Mouse (Mus musculus) T-helper 2 cell (primary cell): Measurements from ENCODE around the gene Cdk5r1.

Source experiments
- in situ Hi-C: fragments of 300-600 bp; cut with MboI, MseI; formaldehyde crosslinking; loops from one replicate; pipeline ENCODE4 v1.15.1; 2025; ENCODE audit warnings: high pct_unique_total_duplicates

Gene Cdk5r1

DNA sequence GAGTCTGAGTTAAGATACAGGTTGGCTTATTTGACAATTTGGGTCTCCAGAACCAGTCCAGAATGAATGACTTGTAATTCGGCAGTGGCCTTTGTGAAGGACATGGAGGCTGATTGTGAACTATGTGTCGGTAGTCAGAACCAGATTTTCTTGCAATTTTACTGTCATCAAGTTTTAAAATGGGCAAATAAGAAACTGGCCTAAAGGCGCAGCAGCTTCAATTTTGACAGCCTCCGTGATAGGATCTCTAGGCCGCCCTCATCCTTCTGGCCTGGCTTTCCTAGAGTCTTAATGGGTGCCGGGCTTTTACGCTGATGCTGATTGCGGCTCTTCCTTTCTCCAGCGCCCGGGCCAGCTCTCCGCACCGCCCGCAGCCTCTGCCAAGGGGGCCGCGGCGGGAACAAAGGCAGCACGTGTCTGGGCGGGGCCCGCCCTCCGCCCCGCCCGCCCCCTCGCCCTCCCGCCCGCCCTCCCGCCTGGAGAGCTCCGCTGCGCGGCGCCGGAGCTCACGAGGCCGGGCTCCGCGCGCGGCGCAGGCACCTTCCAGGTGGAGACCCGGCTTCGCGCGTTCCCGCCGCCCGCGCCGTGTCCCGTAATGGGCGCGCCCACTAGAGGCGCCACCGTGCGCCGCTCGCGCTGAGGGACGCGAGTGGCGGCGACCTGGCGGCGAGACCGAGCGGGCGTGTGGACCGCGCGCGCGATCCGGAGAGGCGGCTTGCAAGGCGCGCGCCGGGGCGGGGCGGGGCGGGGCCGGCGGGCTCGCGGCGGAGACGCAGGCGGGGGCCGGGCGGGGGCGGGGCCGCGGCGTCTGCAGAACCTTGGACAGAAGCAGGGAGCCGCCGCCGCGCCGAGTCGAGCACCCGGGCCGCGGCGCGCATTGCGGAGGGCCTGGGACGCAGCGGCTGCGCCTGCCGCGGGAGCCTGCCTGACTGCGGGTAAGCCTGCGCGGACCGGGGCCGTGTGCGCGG, at the start of gene Cdk5r1:
Gene Cdk5r1, plus strand, starts transcription at position 802 of the 968 bp plus-strand sequence.
- in situ Hi-C loops = loop anchor here (5.0 kb wide), 1 partner anchor 44 kb away; no protein-coding TSS in a partner anchor

DNA sequence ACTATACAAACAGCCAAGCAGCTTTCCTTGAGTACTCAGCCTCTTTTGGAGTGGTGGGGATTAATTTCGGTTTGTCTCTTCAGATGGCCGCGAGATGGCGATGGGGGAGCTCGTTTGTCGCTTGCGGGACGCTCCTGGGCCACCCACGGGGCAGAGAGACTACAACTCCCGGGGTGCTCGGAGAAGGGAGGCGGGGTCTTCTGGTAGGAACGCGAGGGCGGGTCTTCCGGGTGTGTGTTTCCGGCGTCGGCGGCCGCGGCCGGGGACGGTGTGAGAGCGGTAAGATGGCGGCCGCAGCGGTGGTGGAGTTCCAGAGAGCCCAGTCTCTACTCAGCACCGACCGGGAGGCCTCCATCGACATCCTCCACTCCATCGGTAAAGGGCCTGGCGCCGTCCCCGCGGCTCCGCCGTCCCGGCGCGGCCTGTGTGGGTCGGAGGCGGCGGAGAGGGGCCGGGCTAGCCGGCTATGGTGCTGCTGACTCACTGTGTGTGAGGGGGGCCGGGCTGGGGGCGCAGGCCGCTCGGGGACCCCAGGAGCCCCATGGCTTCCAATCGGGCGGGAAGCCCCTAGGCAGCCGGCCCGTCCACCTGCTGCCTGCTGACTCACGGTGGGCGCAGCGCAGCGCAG, 48.3 kb upstream of the Cdk5r1 start, which contains the start of gene Psmd11:
Gene Psmd11, plus strand, starts transcription at position 235 of the 628 bp plus-strand sequence.
- in situ Hi-C loops = no loop called here

- in situ Hi-C loops = no loop called here
Observed at GRCm38 (mm10) chr11:80429009-80429475, 47.8 kb upstream of the Cdk5r1 start.

- in situ Hi-C loops = loop anchor here (5.0 kb wide), 1 partner anchor 48 kb away; the partner anchor contains the start of gene Cdk5r1
Observed at GRCm38 (mm10) chr11:80429500-80430166, 47.2 kb upstream of the Cdk5r1 start.

DNA sequence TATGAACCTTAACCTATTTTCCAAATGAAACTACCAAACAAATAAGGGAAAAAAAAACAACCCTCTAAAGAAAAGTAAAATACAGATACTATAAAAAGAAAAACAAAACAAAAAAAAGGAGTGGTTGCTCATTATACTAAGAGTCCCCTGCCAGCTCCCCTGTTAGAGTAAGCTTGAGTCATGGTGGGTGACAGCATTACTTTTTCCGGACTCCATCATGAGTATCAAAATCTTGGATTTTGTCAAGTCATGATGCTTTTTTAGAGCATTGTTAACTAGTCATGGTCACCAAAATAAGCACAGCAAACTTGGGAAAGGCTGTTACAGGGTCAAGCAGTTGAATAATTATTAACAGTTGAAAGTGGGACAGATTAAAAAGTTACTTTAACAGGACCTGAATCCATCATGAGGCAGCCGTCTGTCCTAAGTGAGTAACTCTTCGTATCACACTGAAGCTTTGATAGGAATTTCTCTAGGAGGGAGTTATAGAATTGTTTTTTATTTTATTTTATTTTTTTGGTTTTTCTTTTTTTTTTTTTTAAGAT, 46.4 kb upstream of the Cdk5r1 start:
- in situ Hi-C loops = loop anchor here (5.0 kb wide), 1 partner anchor 47 kb away; the partner anchor contains the start of gene Cdk5r1

GRCm38 (mm10) chr11:80446916-80447315, 29.9 kb upstream of the Cdk5r1 start:
- in situ Hi-C loops = no loop called here

- in situ Hi-C loops = no loop called here
Observed at GRCm38 (mm10) chr11:80449859-80450258, 27.0 kb upstream of the Cdk5r1 start.

DNA sequence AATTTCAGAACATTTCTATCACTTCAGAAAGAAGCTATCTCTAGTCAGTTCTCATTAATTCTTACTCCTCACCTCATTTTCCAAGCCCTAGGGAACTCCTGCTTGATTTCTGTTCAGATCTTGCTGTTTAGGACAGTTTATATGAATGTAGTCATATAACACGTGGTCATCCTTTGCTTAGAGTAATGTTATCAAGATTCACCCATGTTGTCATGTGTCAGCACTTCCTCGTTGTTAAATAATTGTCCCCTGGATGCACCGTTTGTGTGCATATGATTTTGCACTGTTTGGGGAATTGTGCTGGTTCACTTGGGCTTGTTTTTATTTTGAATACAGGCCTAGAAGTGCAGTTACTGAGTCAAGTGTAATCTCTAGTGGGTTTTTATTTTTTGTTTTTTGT, 24.6 kb upstream of the Cdk5r1 start:
- in situ Hi-C loops = no loop called here

- in situ Hi-C loops = no loop called here
Observed at GRCm38 (mm10) chr11:80453198-80453597, 23.6 kb upstream of the Cdk5r1 start.

DNA sequence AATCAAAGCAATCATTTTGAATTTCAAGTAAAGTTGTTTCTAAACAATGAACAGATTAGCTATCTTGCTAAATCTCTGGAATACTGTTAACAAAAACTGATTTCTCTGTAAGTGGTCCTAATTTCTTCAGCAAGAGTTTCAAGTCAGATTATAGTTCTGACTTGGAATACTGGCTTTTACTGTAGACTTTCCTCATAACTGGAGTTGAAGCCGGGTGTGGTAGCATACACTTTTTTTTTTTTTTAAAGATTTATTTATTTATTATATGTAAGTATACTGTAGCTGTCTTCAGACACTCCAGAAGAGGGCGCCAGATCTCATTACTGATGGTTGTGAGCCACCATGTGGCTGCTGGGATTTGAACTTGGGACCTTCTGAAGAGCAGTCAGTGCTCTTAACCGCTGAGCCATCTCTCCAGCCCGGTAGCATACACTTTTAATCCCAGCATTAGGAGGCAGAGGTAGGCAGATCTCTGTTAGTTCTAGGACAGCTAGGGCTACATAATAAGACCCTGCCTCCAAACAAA, 13.2 kb upstream of the Cdk5r1 start:
- in situ Hi-C loops = loop anchor here (10.0 kb wide), 1 partner anchor 69 kb away; no protein-coding TSS in a partner anchor

DNA sequence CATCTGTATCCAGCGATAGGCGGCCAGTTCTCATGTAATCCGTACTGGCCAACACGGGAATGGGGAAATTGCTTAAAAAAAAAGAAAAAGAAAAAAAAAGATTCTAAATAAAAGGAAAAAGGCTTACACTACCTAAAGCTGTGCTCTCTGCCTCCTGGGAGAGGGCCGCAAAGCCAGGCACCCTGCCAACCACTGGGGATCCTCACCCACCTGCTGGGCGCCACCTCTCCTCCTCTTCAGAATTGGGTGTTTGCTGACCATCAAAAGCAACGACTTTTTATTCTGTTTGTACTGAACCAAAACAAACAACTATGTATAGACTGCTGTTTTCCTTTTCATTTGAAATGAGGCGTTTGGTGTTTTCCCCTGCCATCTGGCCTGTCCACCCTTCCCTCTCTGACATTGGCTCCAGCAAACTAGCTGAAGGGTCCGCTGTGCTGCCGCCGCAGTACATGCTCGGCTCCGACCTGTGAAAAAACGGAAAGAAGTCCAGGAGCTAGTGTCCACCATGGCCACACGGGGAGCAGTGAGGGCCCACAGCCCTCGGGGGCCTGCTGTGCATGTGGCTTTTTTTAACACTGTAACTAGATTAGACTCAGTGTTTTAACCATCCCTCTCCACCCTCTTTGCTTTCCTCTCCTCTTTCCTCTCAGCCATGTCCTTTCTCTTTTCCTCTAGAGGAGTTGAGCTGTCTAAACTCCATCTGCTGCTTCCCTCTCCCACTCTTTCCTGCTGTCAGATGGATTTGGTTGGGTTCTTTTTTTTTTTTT, 4.8 kb upstream of the Cdk5r1 start:
- in situ Hi-C loops = no loop called here

DNA sequence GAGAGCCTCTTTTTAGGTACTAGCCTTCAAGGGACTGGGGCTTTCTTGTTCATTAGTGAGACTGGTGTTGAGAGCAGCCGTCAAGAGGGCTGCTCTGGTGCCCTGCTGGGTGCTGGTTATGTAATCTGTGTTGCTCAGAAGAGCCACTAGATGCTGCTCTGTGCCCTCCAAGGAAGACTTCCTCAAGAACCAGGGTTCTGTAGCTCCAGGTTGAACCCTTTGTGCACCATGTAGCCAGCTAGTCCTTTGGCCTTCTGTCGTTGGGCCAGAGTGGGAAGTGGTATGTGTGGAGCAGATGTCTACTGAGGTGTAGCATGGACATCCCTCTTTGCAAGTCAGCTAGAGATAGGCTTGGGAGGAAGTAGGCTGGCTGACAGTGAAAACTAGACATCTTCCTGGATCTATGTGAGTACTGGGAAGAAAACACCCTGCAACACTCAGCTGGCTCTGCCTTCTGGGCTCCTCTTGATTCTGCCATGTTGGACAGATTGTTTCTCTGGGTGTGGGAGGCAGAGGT, 2.6 kb upstream of the Cdk5r1 start:
- in situ Hi-C loops = no loop called here

GRCm38 (mm10) chr11:80474846-80475245, 2.0 kb upstream of the Cdk5r1 start:
- in situ Hi-C loops = loop anchor here (5.0 kb wide), 1 partner anchor 43 kb away; no protein-coding TSS in a partner anchor

DNA sequence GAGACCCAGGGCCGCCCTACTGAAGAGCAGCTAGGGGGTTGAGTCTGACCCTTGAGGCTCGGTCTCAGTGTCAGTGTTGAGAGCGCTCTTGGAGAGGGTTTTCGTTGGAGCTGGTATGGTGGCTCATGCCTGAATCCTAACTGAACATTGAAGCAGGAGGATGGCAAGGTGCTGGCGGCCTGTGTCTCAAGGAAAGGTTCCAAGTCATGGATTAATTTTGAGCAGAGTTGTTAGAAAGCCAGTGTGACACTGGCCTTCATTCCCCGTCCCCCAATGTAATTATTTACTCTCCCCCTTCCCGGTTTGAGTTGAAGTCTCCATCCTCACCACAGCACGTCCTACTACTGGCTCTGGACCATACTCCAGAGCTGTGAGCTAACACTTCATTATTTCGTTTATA, 1.3 kb upstream of the Cdk5r1 start:
- in situ Hi-C loops = loop anchor here (5.0 kb wide), 1 partner anchor 43 kb away; no protein-coding TSS in a partner anchor

DNA sequence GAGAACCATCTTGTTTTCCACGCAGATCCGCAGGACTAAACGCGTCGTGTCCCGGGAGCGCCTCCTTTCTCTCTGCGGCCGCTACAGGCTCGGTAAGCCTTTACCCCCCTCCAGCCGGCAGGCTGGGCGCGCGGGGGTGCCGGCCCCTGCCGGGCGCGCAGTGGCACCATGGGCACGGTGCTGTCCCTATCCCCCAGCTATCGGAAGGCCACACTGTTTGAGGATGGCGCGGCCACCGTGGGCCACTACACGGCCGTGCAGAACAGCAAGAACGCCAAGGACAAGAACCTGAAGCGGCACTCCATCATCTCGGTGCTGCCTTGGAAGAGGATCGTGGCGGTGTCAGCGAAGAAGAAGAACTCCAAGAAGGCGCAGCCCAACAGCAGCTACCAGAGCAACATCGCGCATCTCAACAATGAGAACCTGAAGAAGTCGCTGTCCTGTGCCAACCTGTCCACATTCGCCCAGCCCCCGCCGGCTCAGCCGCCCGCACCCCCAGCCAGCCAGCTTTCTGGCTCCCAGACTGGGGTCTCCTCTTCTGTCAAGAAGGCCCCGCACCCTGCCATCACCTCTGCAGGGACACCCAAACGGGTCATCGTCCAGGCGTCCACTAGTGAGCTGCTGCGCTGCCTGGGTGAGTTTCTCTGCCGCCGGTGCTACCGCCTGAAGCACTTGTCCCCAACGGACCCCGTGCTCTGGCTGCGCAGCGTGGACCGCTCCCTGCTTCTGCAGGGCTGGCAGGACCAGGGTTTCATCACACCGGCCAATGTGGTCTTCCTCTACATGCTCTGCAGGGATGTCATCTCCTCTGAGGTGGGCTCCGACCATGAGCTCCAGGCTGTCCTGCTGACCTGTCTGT, 747 bp downstream of the Cdk5r1 start:
- in situ Hi-C loops = loop anchor here (5.0 kb wide), 1 partner anchor 45 kb away; no protein-coding TSS in a partner anchor

- in situ Hi-C loops = loop anchor here (5.0 kb wide), 1 partner anchor 47 kb away; no protein-coding TSS in a partner anchor
Observed at GRCm38 (mm10) chr11:80478694-80479412, 2.0 kb downstream of the Cdk5r1 start.

GRCm38 (mm10) chr11:80479425-80479824, 2.6 kb downstream of the Cdk5r1 start:
- in situ Hi-C loops = loop anchor here (5.0 kb wide), 1 partner anchor 47 kb away; no protein-coding TSS in a partner anchor
